Mouse (Mus musculus) liver, embryonic 15.5 days (tissue): ENCODE measurements around the gene Brpf3. TPM values are rescaled to one million over a fixed set of nuclear protein-coding genes. Genes with fewer than 3 reads are reported as not detected.

Experiments
- ATAC-seq: fragments of 200-750 bp; cut with Nextera tagmentation; 2 replicates; pipeline ENCODE4 v1.8.0; 2017; ENCODE audit warnings: moderate number of reproducible peaks, mild to moderate bottlenecking, moderate library complexity; ENCODE audit not compliant: insufficient read depth
- H3K27ac ChIP-seq: fragments of 300-500 bp; sonication (generic); replicated peaks from 2 replicates; pipeline ENCODE4 v1.5.1; 2015; ENCODE audit warnings: mild to moderate bottlenecking, inconsistent platforms
- H3K27me3 ChIP-seq: fragments of 300-500 bp; sonication (generic); 2 replicates; pipeline ENCODE4 v1.6.1; 2015; ENCODE audit warnings: mild to moderate bottlenecking, inconsistent platforms
- H3K36me3 ChIP-seq: fragments of 300-500 bp; sonication (generic); replicated peaks from 2 replicates; pipeline ENCODE4 v1.6.1; 2015; ENCODE audit warnings: moderate library complexity, mild to moderate bottlenecking, inconsistent platforms
- H3K4me1 ChIP-seq: fragments of 300-500 bp; sonication (generic); replicated peaks from 2 replicates; pipeline ENCODE4 v1.6.1; 2015; ENCODE audit warnings: inconsistent platforms
- H3K4me2 ChIP-seq: fragments of 300-500 bp; sonication (generic); 2 replicates; pipeline ENCODE4 v1.6.1; 2015; ENCODE audit warnings: moderate library complexity, mild to moderate bottlenecking, inconsistent platforms
- H3K4me3 ChIP-seq: fragments of 300-500 bp; sonication (generic); replicated peaks from 2 replicates; pipeline ENCODE4 v1.5.1; 2015; ENCODE audit warnings: mild to moderate bottlenecking, inconsistent platforms
- H3K9ac ChIP-seq: fragments of 300-500 bp; sonication (generic); 2 replicates; pipeline ENCODE4 v1.6.1; 2015; ENCODE audit warnings: moderate library complexity, mild to moderate bottlenecking, inconsistent platforms
- H3K9me3 ChIP-seq: fragments of 300-500 bp; sonication (generic); replicated peaks from 2 replicates; pipeline ENCODE4 v1.6.1; 2016; ENCODE audit warnings: inconsistent platforms
- WGBS: fragments of 180-500 bp; shearing (Covaris S2); methylation state at CpG from one replicate; pipeline ENCODE4 v1.1.7; 2015; ENCODE audit warnings: mixed read lengths; ENCODE audit not compliant: insufficient replicate concordance; 5-methylcytosine and 5-hydroxymethylcytosine counted together
- polyA plus RNA-seq: library from polyadenylated mRNA; unstranded; fragments of >200 nt; fragmentation: Nextera tagmentation; extraction: Ambion mirVana; gene quantifications from 2 replicates; pipeline ENCODE4 v1.2.1, GENCODE M21; 2015

Brpf3 gene
- 74.7 and 78.4 TPM in 2 replicates for polyA plus RNA-seq

GRCm38 (mm10) chr17:28800671-28801412, at the start of gene Brpf3:
TSS of gene Brpf3 (plus strand) at chr17:28801090.
- ATAC-seq, result peak; percentile 70

GRCm38 (mm10) chr17:28756447-28756846, 44.4 kb upstream of the Brpf3 start:
- H3K4me1 ChIP-seq, result 0 out of 2 replicates have a peak, but pooled peaks cover 2% of the 10 kb centered on the region
- H3K4me3 ChIP-seq, result no peak overlapping the region
- H3K27me3 ChIP-seq, result no peaks in the 10 kb centered on the region
- no peak overlapping the region for H3K27ac ChIP-seq
- H3K9ac ChIP-seq, result no peak overlapping the region
- H3K4me2 ChIP-seq, result no peak overlapping the region
- no peak for ATAC-seq
- H3K36me3 ChIP-seq, result no peaks in the 10 kb centered on the region
- H3K9me3 ChIP-seq, result no peaks in the 10 kb centered on the region
- 34% methylated on average over 5 of the region's 5 CpGs for WGBS

More at GRCm38 (mm10) chr17:28800671-28801412, at the start of gene Brpf3:
- no peaks in the 10 kb centered on the region for H3K9me3 ChIP-seq
- H3K9ac ChIP-seq, result peak within 1 kb of the TSS; percentile 99
- peak within 1 kb of the TSS; percentile 98 for H3K27ac ChIP-seq
- H3K36me3 ChIP-seq, result peaks cover 26% of the 10 kb centered on the region
- 0 out of 2 replicates have a peak, but pooled peaks cover 6% of the 10 kb centered on the region for H3K27me3 ChIP-seq
- peak within 1 kb of the TSS; percentile 96 for H3K4me2 ChIP-seq
- peaks cover 60% of the 10 kb centered on the region for H3K4me1 ChIP-seq
- WGBS, result under 1% methylated on average over 88 of the region's 99 CpGs
- H3K4me3 ChIP-seq, result peak within 1 kb of the TSS; percentile 87

- ATAC-seq, result no peak
- no peak overlapping the region for H3K9ac ChIP-seq
- H3K4me3 ChIP-seq, result no peak overlapping the region
- H3K4me1 ChIP-seq, result no peaks in the 10 kb centered on the region
- H3K27me3 ChIP-seq, result no peaks in the 10 kb centered on the region
- no peak overlapping the region for H3K4me2 ChIP-seq
- H3K36me3 ChIP-seq, result no peaks in the 10 kb centered on the region
- H3K9me3 ChIP-seq, result no peaks in the 10 kb centered on the region
- no peak overlapping the region for H3K27ac ChIP-seq
- WGBS, result 65% methylated on average over 2 of the region's 2 CpGs
Observed at GRCm38 (mm10) chr17:28757470-28757869, 43.4 kb upstream of the Brpf3 start.

- peak; percentile 73 for ATAC-seq
- no peaks in the 10 kb centered on the region for H3K4me1 ChIP-seq
Observed at GRCm38 (mm10) chr17:28760736-28761312, 40.1 kb upstream of the Brpf3 start.

GRCm38 (mm10) chr17:28761871-28762270, 39.0 kb upstream of the Brpf3 start:
- WGBS, result 9% methylated on average over 3 of the region's 3 CpGs
- H3K9ac ChIP-seq, result no peak overlapping the region
- no peak overlapping the region for H3K4me3 ChIP-seq
- no peaks in the 10 kb centered on the region for H3K36me3 ChIP-seq
- H3K4me2 ChIP-seq, result no peak overlapping the region
- H3K4me1 ChIP-seq, result no peaks in the 10 kb centered on the region
- H3K9me3 ChIP-seq, result no peaks in the 10 kb centered on the region
- 0 out of 2 replicates have a peak, but pooled peaks have one; percentile 29 for ATAC-seq
- peaks cover 8% of the 10 kb centered on the region for H3K27me3 ChIP-seq
- H3K27ac ChIP-seq, result no peak overlapping the region

More at GRCm38 (mm10) chr17:28760736-28761312, 40.1 kb upstream of the Brpf3 start:
- Histone ChIP-seq H3K27me3 (no peaks in the 10 kb centered on the region; the same call in 1 of the 2 replicates), H3K36me3 (no peaks in the 10 kb centered on the region), H3K27ac (no peak overlapping the region; the same call in 1 of the 2 replicates), H3K9me3 (no peaks in the 10 kb centered on the region), H3K4me3 (no peak overlapping the region), H3K4me2 (no peak overlapping the region), H3K9ac (no peak overlapping the region)
- WGBS, result 54% methylated on average over 8 of the region's 8 CpGs

- ATAC-seq, result no peak
- Histone ChIP-seq H3K9ac (no peak overlapping the region), H3K27ac (no peak overlapping the region), H3K4me1 (peaks cover 18% of the 10 kb centered on the region), H3K4me2 (no peak overlapping the region), H3K36me3 (no peaks in the 10 kb centered on the region), H3K27me3 (peaks cover 50% of the 10 kb centered on the region), H3K4me3 (no peak overlapping the region), H3K9me3 (no peaks in the 10 kb centered on the region)
- 25% methylated on average over 3 of the region's 3 CpGs for WGBS
Observed at GRCm38 (mm10) chr17:28766203-28766602, 34.7 kb upstream of the Brpf3 start.

GRCm38 (mm10) chr17:28766781-28767515, 33.9 kb upstream of the Brpf3 start:
- ATAC-seq, result no peak
- Histone ChIP-seq H3K9me3 (no peaks in the 10 kb centered on the region), H3K4me3 (no peak overlapping the region), H3K4me1 (peaks cover 18% of the 10 kb centered on the region), H3K27me3 (peaks cover 57% of the 10 kb centered on the region), H3K27ac (no peak overlapping the region), H3K9ac (no peak overlapping the region), H3K4me2 (no peak overlapping the region), H3K36me3 (no peaks in the 10 kb centered on the region)
- WGBS, result 61% methylated on average over 11 of the region's 11 CpGs

- H3K27ac ChIP-seq, result no peak within 1 kb of the TSS; the same call in 1 of the 2 replicates
- H3K4me1 ChIP-seq, result peaks cover 18% of the 10 kb centered on the region
- peaks cover 64% of the 10 kb centered on the region for H3K27me3 ChIP-seq
- no peaks in the 10 kb centered on the region for H3K36me3 ChIP-seq
- no peak for ATAC-seq
- peak within 1 kb of the TSS; percentile 54 for H3K4me3 ChIP-seq
- peak within 1 kb of the TSS; percentile 45; the same call in 1 of the 2 replicates for H3K9ac ChIP-seq
- H3K4me2 ChIP-seq, result peak within 1 kb of the TSS; percentile 69
- 3% methylated on average over 55 of the region's 58 CpGs for WGBS
- H3K9me3 ChIP-seq, result no peaks in the 10 kb centered on the region
Observed at GRCm38 (mm10) chr17:28769121-28769874, 31.6 kb upstream of the Brpf3 start, which contains the start of gene Mapk13. TSS of gene Mapk13 (plus strand) at chr17:28769297.

GRCm38 (mm10) chr17:28769875-28770421, 30.9 kb upstream of the Brpf3 start:
- Histone ChIP-seq H3K9ac (no peak overlapping the region), H3K4me2 (peak overlapping the region; percentile 69), H3K27me3 (peaks cover 64% of the 10 kb centered on the region), H3K27ac (no peak overlapping the region; the same call in 1 of the 2 replicates), H3K9me3 (no peaks in the 10 kb centered on the region), H3K36me3 (no peaks in the 10 kb centered on the region), H3K4me1 (peaks cover 18% of the 10 kb centered on the region), H3K4me3 (peak overlapping the region; percentile 54)
- WGBS, result 2% methylated on average over 24 of the region's 24 CpGs
- no peak for ATAC-seq

- H3K4me3 ChIP-seq, result no peak overlapping the region
Observed at GRCm38 (mm10) chr17:28771289-28771688, 29.6 kb upstream of the Brpf3 start.

More at GRCm38 (mm10) chr17:28771289-28771688, 29.6 kb upstream of the Brpf3 start:
- no peak overlapping the region for H3K4me2 ChIP-seq
- peaks cover 61% of the 10 kb centered on the region for H3K27me3 ChIP-seq
- H3K4me1 ChIP-seq, result peaks cover 18% of the 10 kb centered on the region
- H3K27ac ChIP-seq, result no peak overlapping the region
- no peak for ATAC-seq
- H3K9ac ChIP-seq, result no peak overlapping the region
- no peaks in the 10 kb centered on the region for H3K9me3 ChIP-seq
- 69% methylated on average over 5 of the region's 5 CpGs for WGBS
- H3K36me3 ChIP-seq, result no peaks in the 10 kb centered on the region
